Mouse (Mus musculus) cerebellum, adult 2 months (tissue): ENCODE results near the gene Sdr9c7.

Experiments used
- CTCF ChIP-seq: fragments of 200-500 bp; IDR thresholded peaks from 2 replicates; pipeline ENCODE4 v1.5.1; 2011; ENCODE audit warnings: low read depth, mild to moderate bottlenecking, control low read depth, low read length, moderate library complexity, borderline replicate concordance; ENCODE audit not compliant: insufficient read depth
- POLR2A ChIP-seq: fragments of 200-500 bp; IDR thresholded peaks from 2 replicates; pipeline ENCODE4 v1.6.1; 2011; ENCODE audit warnings: low read length, control low read depth, borderline replicate concordance; ENCODE audit not compliant: insufficient read depth

GRCm38 (mm10) chr10:127923024-127923423 lies 24.7 kb downstream of the Sdr9c7 start:
- no peak for TF ChIP-seq CTCF
- no peak for TF ChIP-seq POLR2A
